Mouse (Mus musculus) neural tube, embryonic 14.5 days (tissue): ENCODE results near the gene Ccdc141. TPM values are rescaled to one million over a fixed set of nuclear protein-coding genes. Genes with fewer than 3 reads are reported as not detected.

Experiments used
- ATAC-seq: fragments of 200-750 bp; cut with Nextera tagmentation; 2 replicates; pipeline ENCODE4 v1.8.0; 2017; ENCODE audit warnings: low read depth, mild to moderate bottlenecking, moderate TSS enrichment, moderate library complexity
- H3K27ac ChIP-seq: fragments of 300-500 bp; sonication (generic); 2 replicates; pipeline ENCODE4 v1.5.1; 2014; ENCODE audit warnings: low read depth, mild to moderate bottlenecking, control low read depth, low read length, moderate library complexity, mixed read lengths
- H3K27me3 ChIP-seq: fragments of 300-500 bp; sonication (generic); 2 replicates; pipeline ENCODE4 v1.6.1; 2014; ENCODE audit warnings: low read length; ENCODE audit not compliant: control insufficient read depth, insufficient read depth
- H3K36me3 ChIP-seq: fragments of 300-500 bp; sonication (generic); 2 replicates; pipeline ENCODE4 v1.6.1; 2014; ENCODE audit warnings: low read length, mixed read lengths; ENCODE audit not compliant: control insufficient read depth, insufficient read depth
- H3K4me1 ChIP-seq: fragments of 300-500 bp; sonication (generic); 2 replicates; pipeline ENCODE4 v1.6.1; 2014; ENCODE audit warnings: low read length; ENCODE audit not compliant: control insufficient read depth, insufficient read depth
- H3K4me2 ChIP-seq: fragments of 300-500 bp; sonication (generic); 2 replicates; pipeline ENCODE4 v1.6.1; 2014; ENCODE audit warnings: mild to moderate bottlenecking, low read depth, low read length, control low read depth
- H3K4me3 ChIP-seq: fragments of 300-500 bp; sonication (generic); 2 replicates; pipeline ENCODE4 v1.5.1; 2014; ENCODE audit warnings: low read depth, low read length, control low read depth, mixed read lengths
- H3K9ac ChIP-seq: fragments of 300-500 bp; sonication (generic); replicated peaks from 2 replicates; pipeline ENCODE4 v1.6.1; 2014; ENCODE audit warnings: low read depth, mild to moderate bottlenecking, control low read depth, low read length, mixed read lengths
- H3K9me3 ChIP-seq: fragments of 300-500 bp; sonication (generic); 2 replicates; pipeline ENCODE4 v1.6.1; 2016; ENCODE audit warnings: low read length; ENCODE audit not compliant: control insufficient read depth
- WGBS: fragments of 180-500 bp; shearing (Covaris S2); extraction: QIAGEN DNeasy Blood & Tissue Kit; methylation state at CpG from one replicate; pipeline ENCODE4 v1.1.7; 2014; 5-methylcytosine and 5-hydroxymethylcytosine counted together
- microRNA-seq: library from miRNA; unstranded; fragments of <30 nt; microRNA quantifications from one replicate; pipeline ENCODE4, GENCODE M21; 2016
- polyA plus RNA-seq: library from polyadenylated mRNA; unstranded; fragments of >200 nt; fragmentation: Nextera tagmentation; extraction: Ambion mirVana; gene quantifications from 2 replicates; pipeline ENCODE4 v1.2.1, GENCODE M21; 2014

Ccdc141 gene
- polyA plus RNA-seq, 1 experiment from 2014 or later = 5.7 TPM

- WGBS = 93% methylated on average over 6 of the region's 6 CpGs
- no peak overlapping the region for H3K4me2 ChIP-seq
- H3K9me3 ChIP-seq = no peaks in the 10 kb centered on the region
- H3K36me3 ChIP-seq = no peaks in the 10 kb centered on the region
- ATAC-seq = no peak
- no peak overlapping the region for H3K9ac ChIP-seq
- no peak overlapping the region for H3K27ac ChIP-seq
- H3K4me1 ChIP-seq = no peaks in the 10 kb centered on the region
- no peak overlapping the region for H3K4me3 ChIP-seq
- no peaks in the 10 kb centered on the region for H3K27me3 ChIP-seq
Measured at GRCm38 (mm10) chr2:76966582-76966981, 203.9 kb downstream of the Ccdc141 start.

- no peak for ATAC-seq
- Histone ChIP-seq H3K27me3 (no peaks in the 10 kb centered on the region), H3K9ac (no peak overlapping the region), H3K4me3 (no peak overlapping the region), H3K27ac (no peak overlapping the region), H3K9me3 (no peaks in the 10 kb centered on the region), H3K36me3 (no peaks in the 10 kb centered on the region), H3K4me2 (no peak overlapping the region), H3K4me1 (no peaks in the 10 kb centered on the region)
- 83% methylated on average over 2 of the region's 2 CpGs for WGBS
Measured at GRCm38 (mm10) chr2:76966013-76966412, 204.4 kb downstream of the Ccdc141 start.

- Histone ChIP-seq H3K9me3 (no peaks in the 10 kb centered on the region), H3K4me1 (no peaks in the 10 kb centered on the region), H3K36me3 (no peaks in the 10 kb centered on the region), H3K27ac (no peak overlapping the region), H3K4me3 (no peak overlapping the region), H3K4me2 (no peak overlapping the region), H3K27me3 (no peaks in the 10 kb centered on the region), H3K9ac (no peak overlapping the region)
- 79% methylated on average over 7 of the region's 7 CpGs for WGBS
- no peak for ATAC-seq
Measured at GRCm38 (mm10) chr2:76965542-76965941, 204.9 kb downstream of the Ccdc141 start.

GRCm38 (mm10) chr2:76962045-76962432 lies 208.4 kb downstream of the Ccdc141 start:
- no peak overlapping the region for H3K27ac ChIP-seq
- no peaks in the 10 kb centered on the region for H3K27me3 ChIP-seq
- ATAC-seq = no peak
- no peaks in the 10 kb centered on the region for H3K9me3 ChIP-seq
- H3K4me1 ChIP-seq = no peaks in the 10 kb centered on the region
- H3K9ac ChIP-seq = no peak overlapping the region
- H3K4me2 ChIP-seq = no peak overlapping the region
- H3K4me3 ChIP-seq = no peak overlapping the region
- 87% methylated on average over 6 of the region's 6 CpGs for WGBS
- no peaks in the 10 kb centered on the region for H3K36me3 ChIP-seq

- Histone ChIP-seq H3K4me2 (no peak overlapping the region), H3K9me3 (no peaks in the 10 kb centered on the region), H3K4me3 (no peak overlapping the region), H3K9ac (no peak overlapping the region), H3K27me3 (no peaks in the 10 kb centered on the region), H3K27ac (no peak overlapping the region), H3K4me1 (no peaks in the 10 kb centered on the region), H3K36me3 (no peaks in the 10 kb centered on the region)
- no peak for ATAC-seq
- WGBS = 88% methylated on average over 10 of the region's 10 CpGs
Measured at GRCm38 (mm10) chr2:76961420-76962044, 208.9 kb downstream of the Ccdc141 start.

Small RNA genes within 50 kb of the gene (microRNA-seq; reads per million reads assigned to microRNA genes)
- not detected for gene Gm44360

Other genes starting within 250 kb of the Ccdc141 start
- gene Ttn, start 188.1 kb downstream of the Ccdc141 start, polyA plus RNA-seq = 1.1 and 1.9 TPM in 2 replicates
- gene Sestd1, start 110.0 kb upstream of the Ccdc141 start, polyA plus RNA-seq = 49.0 and 55.2 TPM in 2 replicates